Mouse (Mus musculus) thymus, adult 2 months (tissue): ENCODE measurements around the gene G430095P16Rik. TPM values are rescaled to one million over a fixed set of nuclear protein-coding genes. Genes with fewer than 3 reads are reported as not detected.

Source experiments
- DNase-seq: peaks from one replicate; pipeline ENCODE4 v3.0.0; 2021
- H3K27ac ChIP-seq: fragments of 200-500 bp; 2 replicates; pipeline ENCODE4 v1.5.1; 2012; ENCODE audit warnings: low read length, control low read depth; ENCODE audit not compliant: control insufficient read depth, insufficient read depth
- H3K27me3 ChIP-seq: fragments of 200-500 bp; 2 replicates; pipeline ENCODE4 v1.6.1; 2012; ENCODE audit warnings: mild to moderate bottlenecking, low read length, moderate library complexity, mixed read lengths; ENCODE audit not compliant: control insufficient read depth, insufficient read depth
- H3K36me3 ChIP-seq: fragments of 200-500 bp; 2 replicates; pipeline ENCODE4 v1.6.1; 2012; ENCODE audit warnings: mild to moderate bottlenecking, low read length, moderate library complexity; ENCODE audit not compliant: control insufficient read depth, insufficient read depth
- H3K4me1 ChIP-seq: fragments of 200-500 bp; replicated peaks from 2 replicates; pipeline ENCODE4 v1.6.1; 2012; ENCODE audit warnings: low read length; ENCODE audit not compliant: control insufficient read depth, insufficient read depth
- H3K4me3 ChIP-seq: fragments of 200-500 bp; 2 replicates; pipeline ENCODE4 v1.5.1; 2012; ENCODE audit warnings: mild to moderate bottlenecking, low read length, control low read depth, moderate library complexity; ENCODE audit not compliant: control insufficient read depth, insufficient read depth
- CTCF ChIP-seq: fragments of 200-500 bp; IDR thresholded peaks from 2 replicates; pipeline ENCODE4 v1.5.1; 2012; ENCODE audit warnings: mild to moderate bottlenecking, control low read depth, low read length, moderate library complexity, borderline replicate concordance; ENCODE audit not compliant: control insufficient read depth, poor library complexity, insufficient read depth; ENCODE audit errors: extremely low read depth
- POLR2A ChIP-seq: fragments of 200-500 bp; IDR thresholded peaks from 2 replicates; pipeline ENCODE4 v1.6.1; 2012; ENCODE audit warnings: mild to moderate bottlenecking, low read length, control low read depth, moderate library complexity; ENCODE audit not compliant: control insufficient read depth, poor library complexity, insufficient read depth; ENCODE audit errors: extremely low read depth
- WGBS: fragments of 180-500 bp; shearing (Covaris S2); methylation state at CpG from one replicate; pipeline ENCODE4 v1.1.7; 2018; 5-methylcytosine and 5-hydroxymethylcytosine counted together
- polyA plus RNA-seq: library from polyadenylated mRNA; depleted of rRNA; stranded (reverse); fragments of >200 nt; gene quantifications from 2 replicates; pipeline ENCODE4 v1.2.3, GENCODE M21; 2012

The G430095P16Rik gene
- polyA plus RNA-seq, 1 experiment = 2.6 TPM

DNA sequence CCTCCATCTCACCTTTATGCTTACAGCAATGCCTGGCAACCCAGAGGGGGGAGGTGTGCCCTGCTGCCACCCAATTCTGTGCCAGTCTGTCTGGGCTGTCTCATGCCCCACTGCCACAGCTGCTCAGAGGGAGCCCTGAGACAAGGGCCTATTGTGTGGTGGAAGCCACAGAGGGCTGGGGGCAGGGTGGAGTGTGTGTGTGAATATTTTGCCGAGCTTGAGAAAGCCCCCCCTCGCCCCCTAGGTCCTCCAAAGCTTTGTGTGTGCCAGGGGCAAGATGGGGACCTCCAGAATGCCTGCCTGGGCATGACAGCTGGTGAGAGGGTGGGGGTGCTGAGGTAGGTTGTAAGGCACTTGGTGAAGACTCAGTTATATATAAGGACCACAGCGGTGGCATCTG is 5.7 kb downstream of the G430095P16Rik start:
- 54% methylated on average over 3 of the region's 3 CpGs for WGBS
- Histone ChIP-seq H3K36me3 (no peaks in the 10 kb centered on the region), H3K4me1 (peaks cover 19% of the 10 kb centered on the region), H3K4me3 (no peak overlapping the region), H3K27me3 (no peaks in the 10 kb centered on the region), H3K27ac (no peak overlapping the region)
- TF ChIP-seq CTCF (no peak), POLR2A (no peak)
- DNase-seq = no peak

GRCm38 (mm10) chr8:84729921-84730362 is 7.1 kb downstream of the G430095P16Rik start:
- H3K36me3 ChIP-seq = no peaks in the 10 kb centered on the region
- H3K4me3 ChIP-seq = no peak overlapping the region
- no peak overlapping the region for H3K27ac ChIP-seq
- H3K27me3 ChIP-seq = no peaks in the 10 kb centered on the region
- 95% methylated on average over 16 of the region's 16 CpGs for WGBS
- no peak for DNase-seq
- TF ChIP-seq CTCF (no peak), POLR2A (no peak)
- H3K4me1 ChIP-seq = peaks cover 4% of the 10 kb centered on the region; the same call in 1 of the 2 replicates

GRCm38 (mm10) chr8:84730541-84731370 is 7.9 kb downstream of the G430095P16Rik start:
- DNase-seq = no peak
- Histone ChIP-seq H3K27ac (no peak overlapping the region), H3K36me3 (no peaks in the 10 kb centered on the region), H3K4me1 (no peaks in the 10 kb centered on the region; the same call in 1 of the 2 replicates), H3K27me3 (no peaks in the 10 kb centered on the region), H3K4me3 (no peak overlapping the region)
- WGBS = 49% methylated on average over 9 of the region's 9 CpGs
- TF ChIP-seq CTCF (no peak), POLR2A (no peak)

GRCm38 (mm10) chr8:84731371-84732177 is 8.8 kb downstream of the G430095P16Rik start:
- TF ChIP-seq POLR2A = no peak
- TF ChIP-seq CTCF = no peak
- Histone ChIP-seq H3K36me3 (no peaks in the 10 kb centered on the region), H3K4me1 (no peaks in the 10 kb centered on the region; the same call in 1 of the 2 replicates), H3K4me3 (no peak overlapping the region), H3K27me3 (no peaks in the 10 kb centered on the region), H3K27ac (no peak overlapping the region)
- WGBS = 79% methylated on average over 11 of the region's 11 CpGs
- DNase-seq = no peak

GRCm38 (mm10) chr8:84732545-84732944 is 9.7 kb downstream of the G430095P16Rik start:
- Histone ChIP-seq H3K4me3 (no peak overlapping the region), H3K4me1 (no peaks in the 10 kb centered on the region; the same call in 1 of the 2 replicates), H3K27ac (no peak overlapping the region), H3K36me3 (no peaks in the 10 kb centered on the region), H3K27me3 (no peaks in the 10 kb centered on the region)
- no peak for DNase-seq
- TF ChIP-seq POLR2A (no peak), CTCF (no peak)
- WGBS = 80% methylated on average over 5 of the region's 5 CpGs

DNA sequence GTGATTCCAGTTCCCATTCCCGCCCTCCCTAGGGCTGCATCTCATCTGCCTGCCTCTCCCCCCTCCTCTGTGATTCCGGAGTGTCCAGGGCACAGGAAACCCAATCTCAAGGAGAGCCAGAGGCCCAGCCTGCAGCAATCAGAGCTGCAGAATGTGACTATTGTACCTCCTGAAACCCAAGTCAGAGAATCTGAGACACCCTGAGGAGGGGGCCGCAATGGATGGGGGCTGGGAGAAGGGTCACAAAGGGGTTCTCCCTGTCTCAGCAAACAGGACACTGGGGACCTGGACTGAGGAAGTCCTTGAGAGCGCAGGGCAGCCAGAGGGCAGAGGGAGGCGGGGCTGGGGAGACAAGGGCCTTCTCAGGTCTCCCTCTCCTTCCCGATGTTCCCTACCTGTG is 10.2 kb downstream of the G430095P16Rik start:
- 86% methylated on average over 6 of the region's 6 CpGs for WGBS
- no peak for DNase-seq
- no peak for TF ChIP-seq CTCF
- no peak for TF ChIP-seq POLR2A
- Histone ChIP-seq H3K27me3 (no peaks in the 10 kb centered on the region), H3K4me3 (no peak overlapping the region), H3K27ac (no peak overlapping the region), H3K4me1 (peaks cover 4% of the 10 kb centered on the region), H3K36me3 (no peaks in the 10 kb centered on the region)
